Mouse (Mus musculus): ENCODE data around the gene Apoc2.
A peak's percentile ranks its signal among the peaks of the same experiment; 100 is the strongest.

The Apoc2 gene

DNA sequence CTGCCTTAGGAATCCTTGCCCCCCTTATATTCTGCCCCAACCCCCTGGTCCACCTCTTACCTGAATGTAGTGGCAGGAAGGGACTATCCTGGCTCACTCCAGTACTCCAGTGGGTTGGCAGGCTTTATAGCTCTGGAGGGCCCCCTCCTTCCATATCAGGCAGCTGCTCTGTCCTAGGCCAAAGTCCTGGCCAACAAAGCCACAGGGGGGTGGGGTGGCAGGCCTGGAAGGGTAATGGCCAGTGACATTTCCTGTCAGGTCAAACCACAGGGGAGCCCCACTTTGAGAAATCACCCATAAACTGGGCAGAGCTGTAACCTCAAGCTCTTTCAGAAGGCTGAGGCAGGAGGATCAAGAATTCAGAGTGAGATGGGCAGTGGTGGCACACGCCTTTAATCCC lies 1.1 kb downstream of the Apoc2 start:
- DNase-seq: no peak

GRCm38 (mm10) chr7:19675824-19676223 lies 1.9 kb downstream of the Apoc2 start:
- DNase-seq: no peak

DNA sequence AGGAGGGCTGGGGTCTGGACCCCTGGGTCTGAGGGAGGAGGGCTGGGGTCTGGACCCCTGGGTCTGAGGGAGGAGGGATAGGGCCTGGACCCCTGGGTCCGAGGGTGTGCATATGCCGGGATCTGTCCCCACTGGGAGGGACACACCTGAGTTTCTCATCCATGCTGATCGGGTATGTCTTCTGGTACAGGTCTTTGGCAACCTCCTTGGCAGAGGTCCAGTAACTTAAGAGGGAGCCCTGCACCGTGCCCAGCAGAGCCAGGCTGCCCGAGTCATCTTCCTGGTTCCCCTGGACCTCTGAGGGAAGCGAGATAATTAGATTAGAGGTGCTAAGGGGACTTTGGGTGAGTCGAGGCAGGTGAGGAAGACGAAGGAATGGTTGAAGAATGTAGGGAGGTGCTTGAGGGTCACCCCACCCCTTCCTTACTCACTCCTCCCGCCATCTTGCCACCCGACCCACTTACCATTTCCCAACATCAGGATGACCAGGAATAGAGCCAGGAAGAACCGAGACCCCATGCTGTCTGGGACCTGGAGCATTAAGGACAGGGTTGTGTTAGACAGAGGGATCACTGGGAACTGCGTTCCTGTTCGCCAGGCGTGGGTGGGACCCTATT lies 4.5 kb downstream of the Apoc2 start:
- DNase-seq: no peak

GRCm38 (mm10) chr7:19671511-19671910 lies 6.2 kb downstream of the Apoc2 start:
- DNase-seq: no peak

- DNase-seq: peak; percentile 76 to 87
Observed at GRCm38 (mm10) chr7:19668947-19669721, 8.6 kb downstream of the Apoc2 start.

- no peak for DNase-seq
Observed at GRCm38 (mm10) chr7:19667434-19667833, 10.3 kb downstream of the Apoc2 start.

GRCm38 (mm10) chr7:19666750-19667149 lies 11.0 kb downstream of the Apoc2 start:
- no peak for DNase-seq

- peak; percentile 94 for DNase-seq
Observed at GRCm38 (mm10) chr7:19664955-19665841, 12.5 kb downstream of the Apoc2 start, which contains the start of gene Clptm1. Gene Clptm1, minus strand, starts transcription at chr7:19665033.

DNA sequence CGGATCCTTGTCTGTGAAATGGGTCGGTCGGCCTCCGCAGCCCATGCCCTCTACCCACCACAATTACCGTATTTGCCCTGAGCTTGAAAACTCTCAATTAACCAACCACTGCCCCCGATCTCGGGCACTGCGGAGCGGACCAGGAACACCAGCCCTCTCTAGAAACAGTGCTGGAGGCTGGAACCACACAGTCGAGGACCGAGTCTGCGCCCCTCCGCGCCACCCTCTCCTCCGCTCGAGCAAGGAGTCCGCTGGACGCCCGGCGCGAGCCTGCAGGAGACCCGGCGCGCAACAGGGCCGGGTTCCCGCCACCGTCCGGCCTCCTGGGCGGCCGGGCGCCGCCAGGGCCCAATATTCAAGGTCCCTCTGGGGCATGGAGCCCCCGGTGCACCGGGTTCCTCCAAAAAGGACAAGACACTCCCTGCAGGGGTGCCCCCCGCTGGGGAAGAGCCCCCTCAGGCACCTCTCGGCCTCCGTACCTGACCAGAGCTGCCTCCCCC lies 13.2 kb downstream of the Apoc2 start:
- no peak for DNase-seq

DNA sequence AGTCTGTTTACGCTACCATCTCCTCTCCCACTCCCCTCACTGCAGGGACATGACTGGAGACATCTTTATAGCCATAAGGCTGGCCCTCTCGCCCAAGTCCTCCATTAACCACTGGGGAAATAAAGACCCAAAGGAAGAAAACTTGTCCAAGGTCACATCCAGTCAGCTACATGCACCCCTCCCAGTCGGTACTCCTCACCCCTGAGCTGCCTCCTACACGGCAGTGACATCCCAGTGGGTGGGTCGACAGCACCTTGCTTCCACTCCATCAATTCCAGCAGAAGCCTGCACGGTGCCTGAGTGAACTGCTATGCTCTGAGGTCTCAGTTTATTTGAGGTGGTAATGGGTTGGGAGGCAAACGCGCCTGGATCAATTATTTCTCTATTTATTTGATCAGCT lies 13.8 kb downstream of the Apoc2 start:
- no peak for DNase-seq

GRCm38 (mm10) chr7:19652614-19653013 lies 25.1 kb downstream of the Apoc2 start:
- DNase-seq: no peak

DNA sequence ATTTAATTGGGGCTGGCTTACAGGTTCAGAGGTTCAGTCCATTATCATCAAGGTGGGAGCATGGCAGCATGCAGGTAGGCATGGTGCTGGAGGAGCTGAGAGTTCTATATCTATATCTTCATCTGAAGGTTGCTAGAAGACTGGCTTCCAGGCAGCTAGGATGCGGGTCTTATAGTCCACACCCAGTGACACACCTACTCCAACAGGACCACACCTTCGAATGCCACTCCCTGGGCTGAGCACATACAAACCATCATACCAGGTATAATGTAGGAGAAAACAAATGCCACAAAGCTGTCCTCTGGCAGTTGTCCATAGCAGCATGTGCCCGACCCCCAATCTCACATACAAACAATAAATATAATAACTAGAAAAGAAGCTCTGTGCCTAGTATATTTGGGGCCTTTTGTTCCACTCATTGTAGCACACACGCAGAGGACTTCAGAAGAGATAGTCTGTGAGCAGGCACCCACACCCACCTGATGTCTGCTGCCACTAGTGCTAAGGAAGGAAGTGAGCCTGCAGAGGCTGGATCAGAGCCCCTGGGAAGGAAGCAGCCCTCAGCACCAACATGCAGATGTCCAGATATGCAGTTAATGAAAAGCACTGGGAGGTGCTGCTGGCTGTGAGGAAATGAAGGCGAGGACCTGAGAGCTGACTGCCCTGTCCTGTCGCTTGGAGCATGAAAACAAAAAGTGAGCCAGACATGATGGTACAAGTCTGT lies 26.5 kb downstream of the Apoc2 start:
- no peak for DNase-seq

- DNase-seq: no peak
Observed at GRCm38 (mm10) chr7:19641223-19641622, 36.5 kb downstream of the Apoc2 start.

DNA sequence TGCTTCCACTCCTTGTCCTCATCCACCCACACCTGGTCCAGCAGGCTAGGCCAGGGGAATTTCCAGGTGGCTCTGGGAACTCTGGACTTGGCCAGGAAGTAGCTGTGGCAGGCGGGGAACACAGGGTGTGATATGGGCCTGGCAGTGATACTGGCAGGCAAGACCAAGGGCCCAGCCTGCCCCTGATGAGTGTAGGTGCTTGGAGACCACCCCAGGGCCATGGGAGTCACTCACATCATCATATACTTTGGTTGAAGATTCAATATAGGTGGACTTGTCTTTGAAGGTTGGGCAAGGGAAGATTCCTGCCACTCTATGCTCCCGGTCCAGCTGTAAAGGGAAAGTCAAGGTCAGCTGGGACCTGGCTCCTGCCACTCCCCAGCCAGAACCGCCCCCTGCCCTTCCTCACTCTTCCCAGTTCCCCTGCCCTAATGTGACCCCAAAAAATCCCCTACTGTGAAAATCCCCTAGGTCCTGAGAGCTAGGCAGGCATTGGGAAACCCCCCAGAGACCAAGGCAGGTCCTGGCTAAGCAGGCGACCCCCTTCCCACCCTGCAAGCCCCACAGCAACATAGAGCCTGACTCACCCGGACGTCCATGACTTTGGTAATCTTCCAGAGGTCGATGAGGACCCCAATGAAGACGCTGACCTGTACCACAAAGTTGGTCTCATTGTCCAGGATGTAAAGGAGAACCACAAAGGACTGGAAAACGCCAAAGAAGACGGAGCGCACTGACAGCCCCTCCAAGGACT lies 42.5 kb downstream of the Apoc2 start:
- no peak for DNase-seq

DNA sequence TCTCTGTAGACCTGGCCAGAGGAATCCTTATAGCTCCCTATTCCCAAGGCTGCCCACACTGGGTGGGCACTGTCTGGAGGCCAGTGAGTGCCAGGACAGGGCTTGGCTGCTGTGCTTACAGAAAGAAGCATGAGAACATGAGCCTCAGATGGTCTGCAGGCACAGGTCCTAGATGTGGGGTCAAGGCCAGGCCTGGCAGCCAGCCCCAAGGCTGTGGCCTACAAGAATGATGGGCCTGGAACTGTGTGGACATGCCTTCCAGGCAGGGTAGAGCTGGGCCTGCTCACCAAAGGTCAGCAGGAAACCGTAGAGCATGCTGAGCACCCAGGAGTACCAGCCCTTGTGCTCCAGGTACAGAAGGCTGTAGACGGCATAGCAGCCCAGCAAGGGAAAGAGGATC lies 43.1 kb downstream of the Apoc2 start:
- no peak for DNase-seq

DNA sequence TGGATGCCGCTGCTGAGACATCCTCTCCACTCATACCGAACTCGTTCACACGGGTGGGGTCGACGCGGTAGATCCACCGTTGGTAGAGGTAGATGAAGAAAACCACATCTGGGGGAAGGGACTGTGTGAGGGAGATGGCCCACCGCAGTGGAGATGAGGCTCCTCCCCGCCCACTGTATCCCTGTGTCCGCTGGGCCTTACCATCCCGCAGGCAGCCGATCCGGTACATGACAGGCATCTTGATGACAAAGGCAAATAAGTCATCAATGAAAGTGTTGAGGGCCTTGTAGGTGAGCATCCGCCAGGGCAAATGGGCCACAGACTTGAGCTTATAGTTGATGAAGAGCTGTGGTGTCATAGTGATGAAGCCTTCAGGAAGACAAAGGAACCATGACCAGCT lies 43.9 kb downstream of the Apoc2 start:
- DNase-seq: no peak

GRCm38 (mm10) chr7:19633197-19633596 lies 44.5 kb downstream of the Apoc2 start:
- no peak for DNase-seq

DNA sequence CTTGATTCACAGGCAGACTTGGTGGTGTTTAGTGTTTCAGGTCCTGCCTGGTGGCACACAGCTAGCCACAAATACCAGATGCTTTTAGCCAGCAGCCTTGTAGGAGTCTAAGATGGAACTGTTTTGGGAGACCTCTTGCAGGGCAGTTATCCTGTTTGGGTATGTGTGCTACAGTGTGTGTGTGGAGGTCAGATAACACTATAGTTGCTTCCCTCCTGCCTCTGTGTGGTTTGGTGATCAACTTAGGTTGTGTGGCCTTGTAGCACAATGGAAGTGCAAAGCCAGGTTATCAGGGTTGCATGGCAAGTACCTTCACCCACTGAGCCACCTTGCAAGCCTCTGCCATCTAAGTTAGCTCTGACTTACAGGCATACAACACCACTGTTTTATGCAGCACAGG lies 45.0 kb downstream of the Apoc2 start:
- DNase-seq: no peak

DNA sequence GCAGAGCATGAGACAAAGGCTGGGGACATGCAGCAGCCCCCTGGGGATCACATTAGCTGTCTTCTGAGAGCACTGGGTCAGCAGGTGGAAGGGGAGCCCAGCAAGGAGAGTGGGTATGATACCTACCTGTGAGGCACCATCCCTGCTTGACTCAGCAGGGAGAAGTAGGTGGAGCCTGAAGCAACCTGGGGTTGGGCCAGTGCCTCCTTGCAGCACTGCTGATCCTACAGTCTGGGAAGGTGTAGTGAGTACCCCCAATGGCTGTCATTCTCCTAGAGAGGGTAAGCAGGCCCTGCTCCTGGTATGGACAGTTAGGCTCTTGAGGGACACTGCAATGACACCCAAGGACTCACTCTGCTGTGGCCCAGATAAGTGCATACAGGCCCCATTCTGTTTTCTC lies 45.5 kb downstream of the Apoc2 start:
- no peak for DNase-seq

DNA sequence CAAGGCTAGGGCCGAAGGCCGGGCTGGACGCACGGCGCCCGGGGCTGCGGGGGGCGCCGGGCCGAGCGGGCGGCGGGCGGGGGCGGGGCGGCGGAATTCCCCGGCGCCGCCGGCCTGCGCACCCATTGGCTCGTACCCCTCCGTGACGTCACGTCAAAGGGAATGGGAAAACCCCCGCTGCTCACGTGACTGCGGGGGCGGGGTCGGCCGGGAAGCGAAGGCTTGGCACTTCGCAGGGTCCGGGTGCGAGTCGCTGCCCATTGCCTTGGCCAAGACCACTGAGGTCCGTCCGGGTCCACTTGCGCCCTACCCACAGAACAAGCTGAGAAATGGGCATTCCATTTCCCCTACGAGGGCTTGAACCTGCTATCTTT lies 48.4 kb downstream of the Apoc2 start, which contains the start of gene Relb:
Gene Relb (minus strand): TSS at position 78 of the 374 bp plus-strand sequence.
- DNase-seq: peak; percentile 92 to 96

- peak; percentile 96 to 98 for DNase-seq
Observed at GRCm38 (mm10) chr7:19628536-19629360, 49.0 kb downstream of the Apoc2 start.
